Comparison of ENCODE assay signal across 39 mouse cellular contexts in the genomic region with DNA sequence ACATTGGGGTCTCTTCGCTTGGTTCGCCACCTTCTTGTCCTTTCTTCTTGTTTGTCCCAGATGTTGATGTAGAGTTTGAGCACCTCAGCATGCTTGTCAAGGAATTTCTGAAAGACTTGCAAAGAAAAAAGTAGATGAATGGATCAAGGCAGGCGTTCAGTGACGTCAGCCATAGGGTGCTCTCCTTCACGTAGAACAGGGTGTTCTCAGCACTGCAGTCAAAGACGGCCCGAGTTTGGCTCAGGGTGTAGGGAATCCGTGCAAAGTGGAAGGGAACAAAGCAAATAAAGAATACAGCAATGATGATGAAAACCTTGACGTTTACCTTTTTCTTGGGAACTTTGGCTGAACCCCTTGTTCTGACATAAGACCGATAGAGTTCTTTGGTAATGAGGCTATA. TPM values are rescaled to one million over a fixed set of nuclear protein-coding genes. Genes with fewer than 3 reads are reported as not detected.
"Had no signal": no experiment of that assay in that cellular context is flagged by ENCODE, and none has a peak within 500 bp of the region (broad histone marks: within the 10 kb centered on the region; RNA-seq: fewer than 3 reads in every experiment).

No protein-coding gene starts in this region.

- H3K27ac ChIP-seq: heart, embryonic 10.5 days; heart, embryonic 13.5 days; heart, embryonic 15.5 days; hindbrain, embryonic 10.5 days; hindbrain, embryonic 12.5 days; hindbrain, embryonic 13.5 days; hindbrain, embryonic 14.5 days; hindbrain, embryonic 15.5 days; hindbrain, postnatal 0 days; intestine, embryonic 15.5 days; kidney, embryonic 15.5 days; kidney, postnatal 0 days had no signal

- H3K4me1 ChIP-seq: heart, embryonic 10.5 days; heart, embryonic 12.5 days; heart, embryonic 13.5 days; heart, embryonic 15.5 days; hindbrain, embryonic 10.5 days; hindbrain, embryonic 12.5 days; hindbrain, embryonic 13.5 days; hindbrain, embryonic 15.5 days; intestine, embryonic 15.5 days; kidney, embryonic 15.5 days had no signal

- DNase-seq: heart, postnatal 10 days; heart, postnatal 14 days; heart, postnatal 36 days; heart, postnatal 4 days; kidney, adult 11 months; kidney, adult 18-20 months; kidney, adult 2 months; kidney, adult 8-10 months; kidney, adult 9 months; kidney, postnatal 10 days; kidney, postnatal 14 days; kidney, postnatal 25 days; kidney, postnatal 36 days; kidney, postnatal 4 days; layer of hippocampus, adult 9-11 months; layer of hippocampus, postnatal 36 days had no signal

- ATAC-seq: hindbrain, embryonic 16.5 days; hindbrain, postnatal 0 days; inflammation-experienced regulatory T-cells, adult 6 months; intestine, embryonic 15.5 days; intestine, embryonic 16.5 days; intestine, postnatal 0 days had no signal

- H3K36me3 ChIP-seq: heart, embryonic 10.5 days; heart, embryonic 12.5 days; heart, embryonic 13.5 days; heart, embryonic 15.5 days; hindbrain, embryonic 10.5 days; hindbrain, embryonic 12.5 days; hindbrain, embryonic 13.5 days; hindbrain, embryonic 15.5 days; intestine, embryonic 15.5 days; kidney, embryonic 15.5 days had no signal

- H3K27me3 ChIP-seq: heart, embryonic 12.5 days; heart, embryonic 13.5 days; heart, embryonic 15.5 days; hindbrain, embryonic 12.5 days; hindbrain, embryonic 13.5 days; hindbrain, embryonic 15.5 days; intestine, embryonic 15.5 days; kidney, embryonic 15.5 days had no signal

- H3K4me2 ChIP-seq: heart, embryonic 12.5 days; heart, embryonic 13.5 days; heart, embryonic 15.5 days; hindbrain, embryonic 12.5 days; hindbrain, embryonic 13.5 days; hindbrain, embryonic 14.5 days; hindbrain, embryonic 15.5 days; intestine, embryonic 15.5 days; kidney, embryonic 15.5 days had no signal

- H3K4me3 ChIP-seq: heart, embryonic 10.5 days; heart, embryonic 12.5 days; heart, embryonic 13.5 days; heart, embryonic 15.5 days; hindbrain, embryonic 10.5 days; hindbrain, embryonic 12.5 days; hindbrain, embryonic 13.5 days; hindbrain, embryonic 15.5 days; intestine, embryonic 15.5 days; kidney, embryonic 15.5 days; layer of hippocampus, adult 2 months had no signal

- H3K9me3 ChIP-seq: heart, embryonic 10.5 days; heart, embryonic 12.5 days; heart, embryonic 13.5 days; heart, embryonic 15.5 days; hindbrain, embryonic 10.5 days; hindbrain, embryonic 12.5 days; hindbrain, embryonic 13.5 days; hindbrain, embryonic 15.5 days; intestine, embryonic 15.5 days; kidney, embryonic 15.5 days had no signal

- H3K9ac ChIP-seq: heart, embryonic 12.5 days; heart, embryonic 13.5 days; heart, embryonic 15.5 days; hindbrain, embryonic 12.5 days; hindbrain, embryonic 13.5 days; hindbrain, embryonic 14.5 days; hindbrain, embryonic 15.5 days; intestine, embryonic 15.5 days; kidney, embryonic 15.5 days had no signal

RNA-seq across cellular contexts. Expression of gene Gpr87, which starts 22.3 kb away (rescaled TPM):
- polyA plus RNA-seq: heart, embryonic 13.5 days; heart, embryonic 14.5 days; heart, postnatal 0 days; hindbrain, embryonic 11.5 days; hindbrain, embryonic 12.5 days; hindbrain, embryonic 14.5 days; inflammation-experienced regulatory T-cells, adult 6 months; intestine, embryonic 14.5 days; intestine, embryonic 15.5 days; intestine, embryonic 16.5 days; intestine, postnatal 0 days; kidney, embryonic 15.5 days; large intestine, adult 2 months had no signal
